Mouse (Mus musculus): ENCODE results near the gene Akt1s1. TPM values are rescaled to one million over a fixed set of nuclear protein-coding genes. Genes with fewer than 3 reads are reported as not detected.
A peak's percentile ranks its signal among the peaks of the same experiment; 100 is the strongest.

Akt1s1 gene
- polyA plus RNA-seq, 1 experiment, result 49.8 TPM

- Histone ChIP-seq H3K27ac (replicated peaks; ENCODE audit: low read depth, low read length) (no peak overlapping the region), H3K4me3 (ENCODE audit: insufficient read depth, low read depth, low read length) (peak overlapping the region; percentile 37), H3K4me1 (ENCODE audit: control insufficient read depth, insufficient read depth, insufficient read length, low read length) (peaks cover 14% of the 10 kb centered on the region)
These were observed 9.2 kb upstream of the Akt1s1 start for GRCm38 (mm10) chr7:44839491-44840191.

- H3K4me1 ChIP-seq (ENCODE audit: control insufficient read depth, insufficient read depth, insufficient read length, low read length), result peaks cover 14% of the 10 kb centered on the region
- no peak overlapping the region for H3K27ac ChIP-seq (replicated peaks; ENCODE audit: low read depth, low read length)
- H3K4me3 ChIP-seq (ENCODE audit: insufficient read depth, low read depth, low read length), result no peak overlapping the region
These were observed 8.4 kb upstream of the Akt1s1 start for GRCm38 (mm10) chr7:44840426-44840825.

GRCm38 (mm10) chr7:44841825-44842463 lies 6.8 kb upstream of the Akt1s1 start:
- H3K4me3 ChIP-seq (ENCODE audit: insufficient read depth, low read depth, low read length), result no peak overlapping the region
- H3K27ac ChIP-seq (replicated peaks; ENCODE audit: low read depth, low read length), result no peak overlapping the region
- H3K4me1 ChIP-seq (ENCODE audit: control insufficient read depth, insufficient read depth, insufficient read length, low read length), result peaks cover 5% of the 10 kb centered on the region

GRCm38 (mm10) chr7:44845006-44845405 lies 3.8 kb upstream of the Akt1s1 start:
- Histone ChIP-seq H3K4me1 (ENCODE audit: control insufficient read depth, insufficient read depth, insufficient read length, low read length) (peaks cover 5% of the 10 kb centered on the region), H3K27ac (replicated peaks; ENCODE audit: low read depth, low read length) (no peak overlapping the region), H3K4me3 (ENCODE audit: insufficient read depth, low read depth, low read length) (no peak overlapping the region)

- H3K4me3 ChIP-seq (ENCODE audit: insufficient read depth, low read depth, low read length), result no peak overlapping the region
- H3K27ac ChIP-seq (replicated peaks; ENCODE audit: low read depth, low read length), result no peak overlapping the region
- peaks cover 3% of the 10 kb centered on the region; the same call in 1 of the 2 replicates for H3K4me1 ChIP-seq (ENCODE audit: control insufficient read depth, insufficient read depth, insufficient read length, low read length)
These were observed 2.0 kb upstream of the Akt1s1 start for GRCm38 (mm10) chr7:44846804-44847203.

GRCm38 (mm10) chr7:44847772-44848171 lies 1.0 kb upstream of the Akt1s1 start:
- Histone ChIP-seq H3K27ac (replicated peaks; ENCODE audit: low read depth, low read length) (no peak overlapping the region), H3K4me3 (ENCODE audit: insufficient read depth, low read depth, low read length) (peak overlapping the region; percentile 75), H3K4me1 (ENCODE audit: control insufficient read depth, insufficient read depth, insufficient read length, low read length) (peaks cover 3% of the 10 kb centered on the region; the same call in 1 of the 2 replicates)

GRCm38 (mm10) chr7:44849416-44850111 lies 773 bp downstream of the Akt1s1 start:
- peaks cover 5% of the 10 kb centered on the region for H3K4me1 ChIP-seq (ENCODE audit: control insufficient read depth, insufficient read depth, insufficient read length, low read length)
- peak overlapping the region; percentile 96 for H3K27ac ChIP-seq (replicated peaks; ENCODE audit: low read depth, low read length)

GRCm38 (mm10) chr7:44850146-44850545 lies 1.4 kb downstream of the Akt1s1 start:
- peak overlapping the region; percentile 95 for H3K27ac ChIP-seq (replicated peaks; ENCODE audit: low read depth, low read length)
- peaks cover 5% of the 10 kb centered on the region for H3K4me1 ChIP-seq (ENCODE audit: control insufficient read depth, insufficient read depth, insufficient read length, low read length)
- peak overlapping the region; percentile 73 for H3K4me3 ChIP-seq (ENCODE audit: insufficient read depth, low read depth, low read length)

More at GRCm38 (mm10) chr7:44849416-44850111, 773 bp downstream of the Akt1s1 start:
- H3K4me3 ChIP-seq (ENCODE audit: insufficient read depth, low read depth, low read length), result peak overlapping the region; percentile 73

GRCm38 (mm10) chr7:44850789-44851624 lies 2.2 kb downstream of the Akt1s1 start:
- Histone ChIP-seq H3K4me1 (ENCODE audit: control insufficient read depth, insufficient read depth, insufficient read length, low read length) (peaks cover 8% of the 10 kb centered on the region), H3K27ac (replicated peaks; ENCODE audit: low read depth, low read length) (peak overlapping the region; percentile 74), H3K4me3 (ENCODE audit: insufficient read depth, low read depth, low read length) (peak overlapping the region; percentile 73)

- H3K27ac ChIP-seq (replicated peaks; ENCODE audit: low read depth, low read length), result no peak overlapping the region
- H3K4me3 ChIP-seq (ENCODE audit: insufficient read depth, low read depth, low read length), result no peak overlapping the region
- H3K4me1 ChIP-seq (ENCODE audit: control insufficient read depth, insufficient read depth, insufficient read length, low read length), result peaks cover 13% of the 10 kb centered on the region
These were observed 2.9 kb downstream of the Akt1s1 start for GRCm38 (mm10) chr7:44851625-44852234.

GRCm38 (mm10) chr7:44852259-44853027 lies 3.7 kb downstream of the Akt1s1 start:
- Histone ChIP-seq H3K4me3 (ENCODE audit: insufficient read depth, low read depth, low read length) (no peak overlapping the region), H3K4me1 (ENCODE audit: control insufficient read depth, insufficient read depth, insufficient read length, low read length) (peaks cover 13% of the 10 kb centered on the region), H3K27ac (replicated peaks; ENCODE audit: low read depth, low read length) (no peak overlapping the region)

- Histone ChIP-seq H3K4me3 (ENCODE audit: insufficient read depth, low read depth, low read length) (no peak overlapping the region), H3K4me1 (ENCODE audit: control insufficient read depth, insufficient read depth, insufficient read length, low read length) (peaks cover 12% of the 10 kb centered on the region), H3K27ac (replicated peaks; ENCODE audit: low read depth, low read length) (no peak overlapping the region)
These were observed 4.3 kb downstream of the Akt1s1 start for GRCm38 (mm10) chr7:44853065-44853464.

- peaks cover 12% of the 10 kb centered on the region for H3K4me1 ChIP-seq (ENCODE audit: control insufficient read depth, insufficient read depth, insufficient read length, low read length)
- peak overlapping the region; percentile 75 for H3K4me3 ChIP-seq (ENCODE audit: insufficient read depth, low read depth, low read length)
- peak overlapping the region; percentile 95 for H3K27ac ChIP-seq (replicated peaks; ENCODE audit: low read depth, low read length)
These were observed 5.0 kb downstream of the Akt1s1 start for GRCm38 (mm10) chr7:44853596-44854355.
